Mouse (Mus musculus) neural tube, embryonic 14.5 days (tissue): ENCODE measurements around the gene Ndufb5. TPM values are rescaled to one million over a fixed set of nuclear protein-coding genes. Genes with fewer than 3 reads are reported as not detected.
"Not testable (repeated sequence)": the region's sequence is repeated elsewhere in the genome, so short reads cannot be mapped to it uniquely, and the experiment has no call there.

ENCODE experiments used
- ATAC-seq: fragments of 200-750 bp; cut with Nextera tagmentation; 2 replicates; pipeline ENCODE4 v1.8.0; 2017; ENCODE audit warnings: low read depth, mild to moderate bottlenecking, moderate TSS enrichment, moderate library complexity
- H3K27ac ChIP-seq: fragments of 300-500 bp; sonication (generic); 2 replicates; pipeline ENCODE4 v1.5.1; 2014; ENCODE audit warnings: low read depth, mild to moderate bottlenecking, control low read depth, low read length, moderate library complexity, mixed read lengths
- H3K27me3 ChIP-seq: fragments of 300-500 bp; sonication (generic); 2 replicates; pipeline ENCODE4 v1.6.1; 2014; ENCODE audit warnings: low read length; ENCODE audit not compliant: control insufficient read depth, insufficient read depth
- H3K36me3 ChIP-seq: fragments of 300-500 bp; sonication (generic); 2 replicates; pipeline ENCODE4 v1.6.1; 2014; ENCODE audit warnings: low read length, mixed read lengths; ENCODE audit not compliant: control insufficient read depth, insufficient read depth
- H3K4me1 ChIP-seq: fragments of 300-500 bp; sonication (generic); 2 replicates; pipeline ENCODE4 v1.6.1; 2014; ENCODE audit warnings: low read length; ENCODE audit not compliant: control insufficient read depth, insufficient read depth
- H3K4me2 ChIP-seq: fragments of 300-500 bp; sonication (generic); 2 replicates; pipeline ENCODE4 v1.6.1; 2014; ENCODE audit warnings: mild to moderate bottlenecking, low read depth, low read length, control low read depth
- H3K4me3 ChIP-seq: fragments of 300-500 bp; sonication (generic); 2 replicates; pipeline ENCODE4 v1.5.1; 2014; ENCODE audit warnings: low read depth, low read length, control low read depth, mixed read lengths
- H3K9ac ChIP-seq: fragments of 300-500 bp; sonication (generic); replicated peaks from 2 replicates; pipeline ENCODE4 v1.6.1; 2014; ENCODE audit warnings: low read depth, mild to moderate bottlenecking, control low read depth, low read length, mixed read lengths
- H3K9me3 ChIP-seq: fragments of 300-500 bp; sonication (generic); 2 replicates; pipeline ENCODE4 v1.6.1; 2016; ENCODE audit warnings: low read length; ENCODE audit not compliant: control insufficient read depth
- WGBS: fragments of 180-500 bp; shearing (Covaris S2); extraction: QIAGEN DNeasy Blood & Tissue Kit; methylation state at CpG from one replicate; pipeline ENCODE4 v1.1.7; 2014; 5-methylcytosine and 5-hydroxymethylcytosine counted together
- polyA plus RNA-seq: library from polyadenylated mRNA; unstranded; fragments of >200 nt; fragmentation: Nextera tagmentation; extraction: Ambion mirVana; gene quantifications from 2 replicates; pipeline ENCODE4 v1.2.1, GENCODE M21; 2014

Ndufb5 gene
- polyA plus RNA-seq, 1 experiment from 2014 or later, result 357 TPM

- not testable (repeated sequence) for H3K27me3 ChIP-seq, H3K4me1 ChIP-seq, H3K4me2 ChIP-seq, ATAC-seq, H3K9ac ChIP-seq, H3K27ac ChIP-seq, H3K4me3 ChIP-seq, H3K9me3 ChIP-seq
- H3K36me3 ChIP-seq, result peaks cover 68% of the 10 kb centered on the region
- WGBS, result 95% methylated on average over 6 of the region's 6 CpGs
These were observed 19.4 kb upstream of the Ndufb5 start for GRCm38 (mm10) chr3:32717403-32717802.

GRCm38 (mm10) chr3:32718271-32718670 lies 18.5 kb upstream of the Ndufb5 start:
- Histone ChIP-seq H3K9me3 (no peaks in the 10 kb centered on the region), H3K4me2 (no peak overlapping the region), H3K27me3 (no peaks in the 10 kb centered on the region), H3K9ac (no peak overlapping the region), H3K4me3 (no peak overlapping the region), H3K27ac (no peak overlapping the region), H3K36me3 (peaks cover 71% of the 10 kb centered on the region), H3K4me1 (no peaks in the 10 kb centered on the region)
- WGBS, result 92% methylated on average over 5 of the region's 5 CpGs
- ATAC-seq, result no peak

- 89% methylated on average over 7 of the region's 7 CpGs for WGBS
- Histone ChIP-seq H3K4me3 (no peak overlapping the region), H3K27me3 (no peaks in the 10 kb centered on the region), H3K9ac (no peak overlapping the region), H3K27ac (no peak overlapping the region), H3K9me3 (no peaks in the 10 kb centered on the region), H3K4me1 (no peaks in the 10 kb centered on the region), H3K36me3 (peaks cover 78% of the 10 kb centered on the region), H3K4me2 (no peak overlapping the region)
- no peak for ATAC-seq
These were observed 12.6 kb upstream of the Ndufb5 start for GRCm38 (mm10) chr3:32724191-32724590.

- Histone ChIP-seq H3K4me1 (no peaks in the 10 kb centered on the region), H3K9me3 (no peaks in the 10 kb centered on the region), H3K4me2 (no peak overlapping the region), H3K27ac (no peak overlapping the region), H3K27me3 (no peaks in the 10 kb centered on the region), H3K9ac (no peak overlapping the region), H3K4me3 (no peak overlapping the region), H3K36me3 (peaks cover 79% of the 10 kb centered on the region)
- ATAC-seq, result no peak
- WGBS, result 92% methylated on average over 5 of the region's 5 CpGs
These were observed 10.8 kb upstream of the Ndufb5 start for GRCm38 (mm10) chr3:32725951-32726350.

GRCm38 (mm10) chr3:32727861-32728260 lies 8.9 kb upstream of the Ndufb5 start:
- 83% methylated on average over 4 of the region's 4 CpGs for WGBS
- H3K27me3 ChIP-seq, result no peaks in the 10 kb centered on the region
- H3K36me3 ChIP-seq, result peaks cover 72% of the 10 kb centered on the region
- H3K4me3 ChIP-seq, result no peak overlapping the region
- no peak overlapping the region for H3K9ac ChIP-seq
- no peak for ATAC-seq
- no peaks in the 10 kb centered on the region for H3K9me3 ChIP-seq
- no peaks in the 10 kb centered on the region for H3K4me1 ChIP-seq
- no peak overlapping the region for H3K27ac ChIP-seq
- H3K4me2 ChIP-seq, result no peak overlapping the region

GRCm38 (mm10) chr3:32737172-32737655 lies 424 bp downstream of the Ndufb5 start, which contains the start of gene Mrpl47:
Gene Mrpl47 (minus strand): TSS chr3:32737605.
- peak within 1 kb of the TSS; percentile 77 for H3K9ac ChIP-seq
- under 1% methylated on average over 31 of the region's 31 CpGs for WGBS
- H3K4me1 ChIP-seq, result peaks cover 9% of the 10 kb centered on the region
- H3K27ac ChIP-seq, result peak within 1 kb of the TSS; percentile 82
- H3K27me3 ChIP-seq, result no peaks in the 10 kb centered on the region
- no peaks in the 10 kb centered on the region for H3K9me3 ChIP-seq
- ATAC-seq, result peak; percentile 65
- peak within 1 kb of the TSS; percentile 73 for H3K4me3 ChIP-seq
- H3K4me2 ChIP-seq, result peak within 1 kb of the TSS; percentile 84
- peaks cover 11% of the 10 kb centered on the region for H3K36me3 ChIP-seq

- ATAC-seq, result no peak
- H3K4me1 ChIP-seq, result peaks cover 9% of the 10 kb centered on the region
- WGBS, result 95% methylated on average over 5 of the region's 5 CpGs
- no peak overlapping the region for H3K4me2 ChIP-seq
- no peaks in the 10 kb centered on the region for H3K9me3 ChIP-seq
- no peaks in the 10 kb centered on the region for H3K27me3 ChIP-seq
- no peak overlapping the region for H3K27ac ChIP-seq
- H3K9ac ChIP-seq, result no peak overlapping the region
- 0 out of 2 replicates have a peak, but pooled peaks cover 3% of the 10 kb centered on the region for H3K36me3 ChIP-seq
- H3K4me3 ChIP-seq, result no peak overlapping the region
These were observed 1.8 kb downstream of the Ndufb5 start for GRCm38 (mm10) chr3:32738549-32738948.

GRCm38 (mm10) chr3:32742276-32742780 lies 5.5 kb downstream of the Ndufb5 start:
- no peak overlapping the region for H3K9ac ChIP-seq
- no peak overlapping the region for H3K4me2 ChIP-seq
- H3K27ac ChIP-seq, result no peak overlapping the region
- no peak for ATAC-seq
- peaks cover 9% of the 10 kb centered on the region for H3K4me1 ChIP-seq
- no peak overlapping the region for H3K4me3 ChIP-seq
- no peaks in the 10 kb centered on the region for H3K9me3 ChIP-seq
- WGBS, result 83% methylated on average over 2 of the region's 2 CpGs
- H3K36me3 ChIP-seq, result peaks cover 13% of the 10 kb centered on the region
- no peaks in the 10 kb centered on the region for H3K27me3 ChIP-seq

- H3K4me2 ChIP-seq, result no peak overlapping the region
- H3K4me3 ChIP-seq, result no peak overlapping the region
- H3K9ac ChIP-seq, result no peak overlapping the region
- H3K4me1 ChIP-seq, result no peaks in the 10 kb centered on the region
- peaks cover 17% of the 10 kb centered on the region for H3K36me3 ChIP-seq
- no peaks in the 10 kb centered on the region for H3K9me3 ChIP-seq
- no peak for ATAC-seq
- H3K27ac ChIP-seq, result no peak overlapping the region
- WGBS, result 97% methylated on average over 6 of the region's 6 CpGs
- no peaks in the 10 kb centered on the region for H3K27me3 ChIP-seq
These were observed 8.2 kb downstream of the Ndufb5 start for GRCm38 (mm10) chr3:32745001-32745400.
